Mouse (Mus musculus): ENCODE measurements around the gene Hirip3.

DNA sequence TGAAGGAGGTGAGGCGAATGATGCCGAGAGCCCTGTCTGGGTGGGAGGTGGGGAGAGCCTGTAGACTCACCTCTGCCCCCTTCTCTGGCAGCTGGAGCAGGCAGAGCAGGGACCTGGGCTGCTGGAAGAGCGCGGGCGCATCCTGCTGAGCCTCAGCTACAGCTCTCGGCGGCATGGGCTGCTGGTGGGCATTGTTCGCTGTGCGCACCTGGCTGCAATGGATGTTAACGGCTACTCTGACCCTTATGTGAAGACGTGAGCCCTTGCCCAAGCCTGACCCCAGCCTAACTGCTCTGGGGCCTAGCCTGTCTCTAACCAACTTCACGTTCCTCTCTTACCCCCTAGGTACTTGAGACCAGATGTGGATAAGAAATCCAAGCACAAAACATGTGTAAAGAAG, 10.6 kb upstream of the Hirip3 start:
- TF ChIP-seq CTCF (IDR thresholded peaks at IDR 0.05) (no peak), EP300 (IDR thresholded peaks at IDR 0.05; ENCODE audit: insufficient read depth, low read depth, low read length) (no peak)
